Mouse (Mus musculus) heart, postnatal 0 days (tissue): ENCODE measurements at regions not wholly inside any gene's neighbourhood (a gene's known extent, or its start where the extent isn't known, plus 50 kb on each side); places are given as distances from the start of the nearest gene placed in this dataset.

Experiments used
- CTCF ChIP-seq: IDR thresholded peaks from 2 replicates; pipeline ENCODE4 v1.5.1; 2016; ENCODE audit warnings: antibody characterized with exemption, control low read depth, low read depth
- EP300 ChIP-seq: IDR thresholded peaks from 2 replicates; pipeline ENCODE4 v1.6.1; 2016; ENCODE audit warnings: antibody characterized with exemption, low read depth

GRCm38 (mm10) chr5:106044878-106045585 is 168.7 kb downstream of the Zfp326 start:
- TF ChIP-seq CTCF, result no peak
- TF ChIP-seq EP300, result no peak
